Mouse (Mus musculus) embryo, embryonic 10 days (tissue): ENCODE results near the gene Ccr7.
A peak's percentile ranks its signal among the peaks of the same experiment; 100 is the strongest.

Source experiments
- DNase-seq: peaks from one replicate; pipeline ENCODE4 v3.0.0-alpha.2; 2015; ENCODE audit warnings: low spot score

The Ccr7 gene

DNA sequence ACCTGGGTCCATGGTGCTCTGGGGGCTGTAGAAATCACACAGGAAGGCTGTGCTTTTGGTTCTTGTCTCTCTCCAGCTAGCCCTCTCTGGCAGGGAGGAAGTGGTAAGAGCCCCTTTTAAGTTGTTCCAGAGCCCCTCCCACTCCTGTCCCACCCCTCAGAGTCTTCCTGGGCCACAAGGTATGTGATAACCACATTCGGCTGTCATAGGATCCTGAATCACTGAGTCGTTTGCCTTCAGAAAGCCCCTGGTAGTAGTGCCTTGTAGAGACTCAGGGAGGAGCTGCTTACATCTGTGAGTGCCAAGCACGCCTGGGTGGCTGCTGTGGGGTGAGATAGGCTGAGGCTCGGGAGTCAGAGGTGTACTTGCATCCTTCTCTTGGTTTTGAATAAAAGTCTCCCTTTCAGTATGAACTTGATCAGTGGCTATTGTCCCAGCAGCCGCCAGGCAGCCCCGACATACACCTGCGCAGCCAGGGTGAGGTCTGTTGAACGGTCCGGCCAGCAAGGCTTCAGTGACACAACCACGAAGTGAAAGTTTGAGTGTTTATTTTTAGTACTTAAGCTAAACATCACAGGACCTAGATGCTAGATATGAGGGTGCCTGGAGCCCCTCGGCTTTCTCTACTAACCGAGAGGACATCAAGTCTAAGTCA lies at the start of gene Ccr7:
Ccr7 (minus strand) TSS at position 91 of the 655 bp plus-strand sequence.
- no peak for DNase-seq

DNA sequence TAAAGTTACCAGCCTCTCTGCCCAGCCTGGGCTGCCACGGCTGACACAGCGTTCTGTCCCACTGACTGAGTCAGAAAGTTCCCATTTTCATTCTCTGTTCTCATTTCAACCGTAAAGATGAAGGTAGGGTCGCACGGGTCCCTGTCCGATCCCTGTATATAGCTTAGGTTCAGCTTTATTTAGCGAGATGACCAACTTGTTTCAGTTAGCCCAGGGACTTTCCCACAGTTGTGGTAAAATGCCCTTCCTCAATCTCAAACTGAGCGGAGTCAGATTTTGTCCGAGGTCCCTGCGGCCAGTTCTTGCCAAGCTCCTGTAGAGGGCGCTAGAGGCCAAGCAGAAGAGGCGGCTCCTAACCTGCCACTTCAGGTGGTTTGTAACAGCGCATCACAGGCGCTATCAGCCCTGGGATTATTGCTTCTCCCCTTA lies 34.3 kb upstream of the Ccr7 start:
- peak; percentile 66 for DNase-seq

DNA sequence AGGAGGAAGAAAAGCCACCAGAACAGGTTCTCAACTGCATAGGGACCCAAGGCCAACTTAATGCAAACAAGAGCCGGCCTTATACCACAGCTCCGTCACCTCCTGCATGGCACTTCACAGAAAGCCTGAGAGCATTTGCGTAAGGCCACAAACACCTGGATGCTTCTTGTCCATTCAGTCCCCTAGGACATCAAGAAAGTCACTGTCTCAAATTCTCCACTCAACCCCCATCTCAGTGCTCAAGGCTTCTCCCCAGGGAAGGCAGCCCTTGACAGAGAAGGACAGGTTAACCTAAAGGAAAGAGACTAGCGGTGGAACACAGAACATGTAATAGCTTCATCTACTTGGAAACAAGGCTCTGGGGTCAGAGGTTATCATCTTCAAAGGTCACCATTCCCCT lies 32.5 kb upstream of the Ccr7 start:
- no peak for DNase-seq

DNA sequence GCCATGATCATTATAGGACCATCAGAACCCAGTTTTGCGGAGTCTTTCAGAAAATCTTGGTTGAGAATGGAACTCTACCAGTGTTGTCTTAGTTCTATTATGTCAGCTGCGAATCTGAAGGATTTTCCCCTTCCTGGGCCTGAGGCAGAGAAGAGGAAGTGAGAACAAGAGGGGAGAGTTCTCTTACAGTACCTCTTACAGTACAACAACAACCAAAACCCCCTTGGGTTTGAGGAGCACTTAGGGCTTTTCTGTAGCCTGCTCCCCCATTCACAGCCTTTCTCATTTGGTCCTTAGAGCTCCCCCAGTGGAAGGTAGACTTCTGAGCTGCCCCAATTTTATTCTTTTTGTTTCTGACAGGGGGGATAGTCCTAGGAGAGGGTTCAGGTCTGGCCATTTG lies 32.0 kb upstream of the Ccr7 start:
- no peak for DNase-seq

DNA sequence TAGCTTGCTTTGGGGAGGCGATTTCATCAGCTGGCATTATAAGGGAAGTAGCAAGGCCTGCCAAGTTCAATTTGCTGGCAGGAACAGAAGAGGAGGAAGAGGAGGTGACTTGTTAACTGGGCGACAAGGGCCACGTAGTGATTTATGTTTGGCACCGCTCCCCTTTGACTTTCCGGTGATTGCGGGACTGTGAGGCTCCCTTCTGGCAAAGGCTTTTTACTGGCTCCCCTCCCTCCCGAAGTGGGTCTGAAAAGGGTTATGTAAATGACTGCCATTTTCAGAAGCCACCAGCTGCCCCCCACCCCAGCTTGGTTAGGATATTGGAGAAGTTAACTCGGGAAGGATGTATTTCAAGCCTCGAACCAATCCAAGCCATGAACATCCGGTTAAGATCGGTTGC lies 27.7 kb upstream of the Ccr7 start:
- no peak for DNase-seq

DNA sequence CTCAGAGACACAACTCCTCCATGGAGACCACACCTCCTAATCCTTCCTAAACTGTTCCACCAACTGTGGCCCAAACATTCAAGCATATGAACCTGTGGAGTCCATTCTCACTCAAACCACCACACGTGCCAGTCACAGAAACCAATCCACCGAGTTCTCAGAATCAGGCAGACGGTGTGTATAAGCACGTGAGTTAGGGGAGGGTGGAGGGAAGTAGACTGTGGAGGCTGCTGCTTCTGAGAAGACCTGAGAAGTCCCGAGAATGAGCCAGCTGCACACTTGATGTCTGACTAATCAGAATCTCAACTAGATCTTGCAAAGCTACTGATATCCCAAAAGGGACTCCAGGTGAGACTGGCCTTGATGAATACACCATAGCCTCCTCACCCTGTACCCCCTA lies 25.2 kb upstream of the Ccr7 start:
- DNase-seq = no peak

DNA sequence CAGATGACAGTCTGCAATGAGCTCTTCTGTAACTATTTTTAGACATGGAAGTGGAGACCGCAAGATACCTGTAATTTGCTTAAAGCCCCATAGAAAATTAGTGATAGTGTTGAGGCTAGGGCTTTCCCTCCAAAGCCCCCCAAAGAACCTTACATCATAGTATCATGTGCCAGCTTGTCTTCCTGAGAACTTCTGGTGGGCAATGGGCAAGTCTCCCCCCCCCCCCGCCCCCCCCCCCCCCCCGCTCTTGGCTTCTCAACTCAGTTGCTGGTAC lies 23.0 kb upstream of the Ccr7 start:
- no peak for DNase-seq

DNA sequence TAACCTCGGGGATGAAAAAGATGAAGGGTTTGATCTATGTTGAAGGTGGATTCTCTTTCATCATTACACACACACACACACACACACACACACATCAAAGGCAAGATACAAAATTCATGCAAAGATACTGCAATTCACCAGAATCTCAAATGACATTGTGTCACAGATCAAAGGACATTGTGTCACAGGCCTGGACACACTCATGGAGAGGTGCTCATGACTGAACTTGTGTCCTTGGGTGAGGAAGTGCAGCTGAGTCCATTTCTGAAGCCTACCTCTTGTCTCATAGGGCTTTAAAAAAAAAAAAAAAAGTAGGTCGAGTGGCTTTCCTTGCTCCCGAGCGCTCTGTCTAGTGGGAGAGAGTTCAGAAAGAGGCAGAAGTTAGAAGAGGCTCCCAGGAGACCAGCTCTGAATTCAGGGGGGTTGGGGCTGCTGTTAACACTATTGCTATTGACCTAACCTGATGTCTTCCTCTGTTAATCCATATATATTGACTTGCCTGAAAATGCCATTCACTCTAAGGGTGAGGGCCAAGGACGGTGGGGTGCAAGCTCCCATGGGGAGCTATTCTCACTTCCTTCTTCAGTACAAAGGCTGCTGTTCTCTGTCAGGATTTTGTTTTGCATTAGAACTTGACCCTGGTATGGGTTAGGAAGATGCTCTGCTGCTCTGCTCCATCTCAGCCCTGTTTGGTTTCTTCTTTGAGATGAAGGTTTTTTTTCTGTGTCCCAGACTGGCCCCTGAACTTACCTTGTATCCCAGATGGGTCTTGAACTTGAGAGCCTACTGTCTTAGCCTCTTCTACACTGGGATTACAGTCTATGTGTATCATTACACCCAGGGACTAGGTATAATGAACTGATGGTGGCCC lies 22.4 kb upstream of the Ccr7 start:
- no peak for DNase-seq

DNA sequence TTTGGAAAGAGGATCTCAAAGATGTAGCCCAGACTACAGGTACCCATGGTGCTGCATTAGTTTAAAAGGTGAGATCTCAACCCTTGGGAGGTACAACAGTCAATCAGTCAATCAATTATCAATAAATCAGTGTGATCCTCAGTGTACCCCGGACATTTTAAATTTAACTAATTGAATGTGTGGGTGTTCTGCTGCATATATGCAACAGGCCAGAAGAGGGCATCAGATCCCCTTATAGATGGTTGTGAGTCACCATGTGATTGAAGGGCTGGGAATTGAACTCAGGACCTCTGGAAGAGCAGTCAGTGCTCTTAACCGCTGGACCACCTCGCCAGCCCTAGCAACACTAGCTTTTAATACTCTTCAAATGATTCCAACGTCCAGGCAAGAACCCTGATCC lies 17.1 kb upstream of the Ccr7 start:
- no peak for DNase-seq

DNA sequence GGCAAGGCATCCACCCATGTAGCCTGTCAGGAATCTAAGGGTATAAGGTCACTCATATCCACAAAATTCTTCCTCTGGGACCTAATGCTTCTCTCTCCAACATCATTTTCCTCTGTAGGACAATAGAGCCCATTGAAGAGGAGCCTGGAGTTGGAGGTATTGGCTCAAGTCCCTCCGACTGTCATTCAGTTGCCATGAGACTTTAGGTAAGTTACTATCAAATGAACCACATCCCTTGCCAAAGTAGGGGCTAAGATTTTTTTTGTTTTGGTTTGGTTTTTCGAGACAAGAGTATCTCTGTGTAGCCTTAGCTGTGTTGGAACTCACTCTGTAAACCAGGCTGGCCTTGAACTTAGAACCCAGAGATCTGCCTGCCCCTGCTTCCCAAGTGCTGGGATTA lies 16.6 kb upstream of the Ccr7 start:
- DNase-seq = no peak

DNA sequence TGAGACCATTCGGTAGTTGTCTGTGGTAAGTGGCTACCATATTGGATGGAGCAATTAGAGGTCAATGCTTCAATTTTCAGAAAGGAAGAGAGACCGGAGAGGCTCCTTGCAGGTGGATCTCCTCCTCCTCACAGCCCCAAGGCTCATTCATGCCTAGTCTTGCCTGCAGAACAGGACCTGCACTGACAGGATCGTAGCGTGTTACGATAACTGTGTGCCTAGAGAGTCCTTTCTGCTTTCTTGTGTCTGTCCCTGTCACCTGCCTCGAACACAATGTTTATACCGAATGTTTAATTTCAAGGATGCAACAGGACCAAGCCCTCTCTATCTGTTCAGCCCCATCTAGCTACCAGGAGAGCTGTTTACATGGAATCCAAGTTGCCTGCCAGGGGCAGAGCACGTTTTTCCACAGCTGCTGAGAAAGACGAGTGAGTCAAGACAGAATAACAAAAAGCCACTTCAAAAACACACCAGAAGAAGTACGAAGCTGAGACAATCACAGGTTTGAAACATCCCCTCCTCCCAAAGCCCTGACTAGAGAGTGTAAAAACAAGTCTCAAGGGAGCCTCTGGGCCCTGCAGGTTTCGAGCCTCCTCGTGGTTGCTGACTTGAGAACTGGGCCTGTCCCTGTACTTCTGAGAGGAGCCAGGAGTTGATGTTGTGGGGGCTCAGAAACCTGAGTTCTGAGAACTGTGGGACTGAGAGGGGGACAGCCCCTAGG lies 15.8 kb upstream of the Ccr7 start:
- DNase-seq = no peak

DNA sequence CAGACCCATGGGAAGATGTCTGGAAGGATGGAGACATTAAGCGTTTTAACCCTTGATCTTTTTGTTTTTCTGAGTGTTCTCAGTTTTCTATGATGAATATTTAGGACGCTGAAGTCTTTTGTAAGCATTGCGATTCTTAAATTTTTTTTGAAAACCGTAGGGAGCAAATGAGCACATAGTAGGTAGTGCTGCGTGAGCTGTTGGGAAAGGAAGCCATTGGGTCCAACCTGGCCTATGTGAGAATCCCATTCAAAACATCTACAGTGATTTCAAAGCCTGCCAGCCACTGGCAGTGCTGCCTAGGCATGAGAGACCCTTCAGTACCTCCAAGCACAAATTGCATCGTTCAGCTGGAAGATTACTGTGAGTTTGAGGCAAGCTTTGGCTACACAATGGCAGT lies 15.1 kb upstream of the Ccr7 start:
- DNase-seq = no peak

DNA sequence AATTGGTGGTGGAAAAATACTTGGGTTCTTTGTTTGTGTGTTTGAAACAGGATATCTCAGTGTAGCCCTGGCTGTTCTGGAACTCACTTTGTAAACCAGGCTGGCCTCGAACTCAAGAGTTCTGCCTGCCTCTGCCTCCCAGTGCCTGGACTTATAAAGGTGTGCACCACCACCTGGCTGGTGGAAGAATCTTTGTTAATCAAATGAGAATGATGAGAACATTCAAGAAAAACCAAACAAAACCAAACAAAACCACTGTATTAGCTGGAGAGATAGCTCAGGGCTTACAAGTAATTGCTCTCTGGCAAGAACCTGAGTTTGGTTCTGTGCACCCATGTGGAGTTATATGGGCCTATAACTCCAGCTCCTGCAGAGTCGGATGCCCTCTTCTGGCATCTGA lies 14.6 kb upstream of the Ccr7 start:
- no peak for DNase-seq

DNA sequence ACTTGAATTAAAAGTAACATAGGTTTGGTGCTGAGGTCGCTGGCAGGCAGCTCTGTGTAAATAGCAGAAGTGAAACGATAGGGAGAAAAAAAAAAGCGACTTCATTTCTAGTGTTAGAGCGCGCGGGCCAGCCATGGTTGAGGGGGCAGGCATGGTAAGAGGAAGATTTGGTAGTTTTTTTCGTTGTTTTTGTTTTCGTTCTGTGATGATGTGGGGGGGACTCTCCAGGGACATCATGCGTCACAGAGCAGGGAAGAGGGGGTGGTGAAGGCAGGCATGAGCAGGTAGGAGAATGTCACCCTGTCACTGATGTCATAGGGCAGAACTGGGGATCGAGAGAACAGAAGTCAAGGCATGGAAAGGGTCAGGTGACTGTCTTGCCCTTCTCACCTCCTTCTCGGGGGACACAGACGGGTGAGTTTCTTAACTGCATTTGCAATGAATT lies 13.2 kb upstream of the Ccr7 start:
- DNase-seq = no peak

DNA sequence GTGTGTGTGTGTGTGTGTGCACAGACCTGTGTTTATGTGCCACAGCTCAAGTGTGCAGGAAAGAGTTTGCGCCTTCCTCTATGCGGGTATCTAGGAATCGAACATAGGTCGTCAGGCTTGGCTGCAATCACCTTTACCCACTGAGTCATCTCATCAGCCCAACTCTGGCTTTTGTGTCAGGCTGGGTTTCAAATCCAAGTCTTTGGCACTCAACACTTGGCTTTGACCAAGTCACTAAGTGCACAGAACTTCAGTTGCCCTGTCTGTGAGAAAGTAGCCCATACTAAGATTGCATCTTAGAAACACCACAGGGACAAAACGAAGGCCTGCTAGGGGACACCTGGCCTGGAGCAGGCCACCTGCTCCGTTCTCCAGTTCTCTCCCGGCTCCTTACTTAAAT lies 12.7 kb upstream of the Ccr7 start:
- no peak for DNase-seq

DNA sequence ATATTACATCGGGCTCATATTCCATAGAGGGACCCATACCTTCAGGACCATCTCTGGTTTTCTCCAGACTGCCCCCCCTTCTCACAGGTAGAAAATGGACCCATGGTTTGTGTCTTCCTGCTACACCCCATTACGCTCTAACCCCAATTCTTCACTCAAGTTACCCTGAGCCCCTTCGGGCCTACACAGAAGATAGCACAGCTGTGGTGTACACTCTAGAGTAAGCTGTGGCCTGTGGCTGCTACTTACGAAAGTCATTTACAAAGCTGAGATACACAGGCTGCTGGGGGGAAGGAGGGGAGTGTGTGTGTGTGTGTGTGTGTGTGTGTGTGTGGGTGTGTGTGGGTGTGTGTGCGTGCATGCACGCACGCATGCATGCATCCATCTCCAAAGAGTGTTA lies 11.4 kb upstream of the Ccr7 start:
- no peak for DNase-seq

DNA sequence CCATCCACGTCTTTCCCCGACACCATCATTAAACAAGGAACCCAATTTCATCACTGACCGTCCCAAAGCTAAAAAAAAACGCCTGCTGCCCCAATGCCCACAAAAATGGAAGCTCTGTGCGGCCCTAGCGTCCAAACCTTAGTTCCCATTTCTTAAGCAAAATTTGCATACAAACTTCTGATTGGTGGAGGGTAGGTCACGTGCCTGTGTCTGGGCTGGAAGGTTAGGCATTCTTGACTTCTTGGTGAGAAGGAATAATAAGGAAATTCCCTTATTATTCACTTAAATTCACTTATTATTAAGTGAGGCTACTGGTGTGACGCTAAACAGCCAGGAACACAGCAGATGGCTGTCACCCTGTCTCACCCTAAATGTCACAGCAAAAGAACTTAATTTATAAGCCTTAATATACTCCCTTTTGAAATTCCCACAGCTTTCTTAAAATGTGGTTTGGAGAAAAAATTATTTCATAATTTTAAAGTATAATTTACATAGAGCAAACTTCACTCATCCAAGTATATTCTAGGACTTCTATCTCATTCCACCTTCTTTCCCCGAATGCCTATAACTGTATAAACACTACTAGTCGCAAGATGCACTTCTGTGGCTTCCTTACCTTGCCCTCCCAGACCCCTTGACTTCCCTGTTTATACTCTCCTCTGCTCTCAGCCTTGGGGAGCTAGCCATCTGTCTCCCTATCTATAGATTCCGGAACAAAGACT lies 10.3 kb upstream of the Ccr7 start:
- no peak for DNase-seq

DNA sequence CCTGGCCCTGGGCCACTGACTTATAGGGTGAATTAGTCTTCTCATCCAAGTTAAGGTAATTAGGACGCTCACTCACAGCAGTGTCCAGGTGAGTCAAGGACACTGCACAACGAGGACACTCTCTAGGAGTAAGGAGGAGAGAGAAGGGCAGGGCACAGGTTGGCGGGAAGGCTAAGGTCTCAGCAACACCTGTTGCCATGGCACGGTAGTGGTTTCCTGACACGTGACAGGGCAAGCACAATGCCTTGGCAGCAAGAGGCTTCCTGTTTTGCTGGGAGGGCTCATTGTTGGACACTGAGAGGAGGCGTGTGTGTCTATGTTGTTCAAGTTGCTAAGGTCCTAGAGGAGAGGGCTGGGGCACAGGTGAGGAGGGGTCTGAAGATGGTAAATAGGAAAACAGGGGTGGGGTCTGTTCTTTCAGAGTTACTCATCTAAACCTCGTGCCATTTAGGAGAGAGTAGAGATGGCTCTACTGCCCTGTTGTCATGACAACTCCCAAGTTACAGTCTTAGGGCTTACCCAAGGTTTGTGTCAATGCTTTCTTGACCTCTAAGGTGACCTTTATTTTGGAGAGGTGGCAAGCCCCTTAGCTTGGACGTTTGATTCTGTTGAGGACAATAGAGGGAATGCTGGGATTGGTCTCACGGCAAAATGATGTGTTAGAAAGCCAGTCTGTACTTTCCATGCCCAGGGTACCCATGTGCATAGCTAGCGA lies 8.3 kb upstream of the Ccr7 start:
- no peak for DNase-seq

DNA sequence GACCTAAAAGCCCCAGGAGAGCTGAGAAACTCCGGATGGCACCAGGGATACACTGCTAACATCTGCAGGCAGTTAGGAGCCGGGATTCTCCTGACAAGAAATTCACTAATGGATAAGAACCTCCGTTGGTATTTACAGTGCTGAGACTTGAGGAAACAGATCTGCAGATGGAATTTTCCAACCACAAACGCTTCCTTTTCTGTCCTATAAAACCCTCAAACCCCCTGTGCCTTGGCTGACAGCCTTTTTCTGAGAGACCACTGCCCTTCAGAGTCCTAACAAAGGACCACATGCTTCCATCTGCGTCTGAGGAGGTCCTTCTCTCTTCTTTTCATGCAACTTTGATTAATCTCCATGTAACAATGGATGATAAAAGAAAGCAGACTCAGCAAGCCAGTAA lies 6.8 kb upstream of the Ccr7 start:
- no peak for DNase-seq

DNA sequence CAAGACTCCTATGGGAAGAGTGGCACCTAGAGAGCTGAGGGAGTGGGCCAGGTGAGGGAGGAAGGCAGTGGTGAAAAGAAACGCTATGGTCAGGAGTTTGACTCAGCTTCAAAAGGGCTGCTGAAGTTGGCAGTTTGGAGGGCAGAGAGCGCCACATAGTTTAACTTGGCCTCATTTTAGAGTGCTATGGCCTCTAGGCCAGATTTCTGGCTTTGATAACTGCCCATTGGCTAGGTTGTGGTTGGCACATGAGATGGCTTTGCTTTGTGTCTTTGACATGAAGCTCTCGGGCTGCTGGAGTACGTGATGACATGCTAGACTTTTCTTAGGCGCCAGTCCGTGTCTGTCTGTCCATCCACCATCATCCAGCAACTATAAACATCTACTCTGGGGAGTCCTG lies 5.4 kb upstream of the Ccr7 start:
- no peak for DNase-seq

DNA sequence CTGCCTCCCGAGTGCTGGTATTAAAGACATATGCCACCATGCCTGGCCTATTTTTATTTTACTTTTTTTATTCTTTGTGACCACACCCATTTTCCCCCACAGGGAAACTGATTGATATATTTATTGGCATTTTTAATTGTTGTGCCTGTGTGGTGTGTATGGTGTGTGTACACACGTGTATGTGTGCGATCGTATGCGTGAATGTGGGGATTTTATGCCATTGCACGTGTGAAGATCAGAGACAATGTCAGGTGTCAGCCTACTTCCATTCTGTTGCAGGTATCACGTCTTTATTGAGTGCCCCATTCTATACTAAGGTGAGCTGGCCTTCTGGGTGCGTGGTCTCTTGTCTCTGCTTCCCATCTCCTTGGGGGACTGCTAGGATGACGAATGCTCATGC lies 940 bp upstream of the Ccr7 start:
- no peak for DNase-seq
